Mouse (Mus musculus) testis, adult 2 months (tissue): Measurements from ENCODE around the gene Yap1. TPM values are rescaled to one million over a fixed set of nuclear protein-coding genes. Genes with fewer than 3 reads are reported as not detected.

Experiments
- H3K27ac ChIP-seq: fragments of 200-500 bp; 2 replicates; pipeline ENCODE4 v1.5.1; 2012; ENCODE audit warnings: low read depth, low read length; ENCODE audit not compliant: control insufficient read depth, insufficient read depth
- H3K27me3 ChIP-seq: fragments of 200-500 bp; 2 replicates; pipeline ENCODE4 v1.6.1; 2012; ENCODE audit warnings: mild to moderate bottlenecking, low read length, moderate library complexity; ENCODE audit not compliant: control insufficient read depth, insufficient read depth
- H3K36me3 ChIP-seq: fragments of 200-500 bp; 2 replicates; pipeline ENCODE4 v1.6.1; 2012; ENCODE audit warnings: mild to moderate bottlenecking, low read length; ENCODE audit not compliant: control insufficient read depth, insufficient read depth
- H3K4me1 ChIP-seq: fragments of 200-500 bp; 2 replicates; pipeline ENCODE4 v1.6.1; 2012; ENCODE audit warnings: low read length; ENCODE audit not compliant: control insufficient read depth, insufficient read depth
- H3K4me3 ChIP-seq: fragments of 200-500 bp; 2 replicates; pipeline ENCODE4 v1.5.1; 2012; ENCODE audit warnings: low read depth, mild to moderate bottlenecking, low read length, moderate library complexity, mixed read lengths; ENCODE audit not compliant: control insufficient read depth
- CTCF ChIP-seq: fragments of 200-500 bp; IDR thresholded peaks from 2 replicates; pipeline ENCODE4 v1.5.1; 2012; ENCODE audit warnings: low read depth, mild to moderate bottlenecking, inconsistent platforms, low read length, moderate library complexity; ENCODE audit not compliant: control insufficient read depth, insufficient read depth, insufficient replicate concordance
- POLR2A ChIP-seq: fragments of 200-500 bp; IDR thresholded peaks from 2 replicates; pipeline ENCODE4 v1.6.1; 2012; ENCODE audit warnings: low read depth, mild to moderate bottlenecking, inconsistent platforms, low read length, moderate library complexity; ENCODE audit not compliant: control insufficient read depth
- polyA plus RNA-seq: library from polyadenylated mRNA; depleted of rRNA; stranded (reverse); fragments of >200 nt; gene quantifications from 2 replicates; pipeline ENCODE4 v1.2.3, GENCODE M21; 2012

Yap1 gene
- polyA plus RNA-seq, 1 experiment, result 35.1 TPM

- H3K4me1 ChIP-seq, result peaks cover 4% of the 10 kb centered on the region; the same call in 1 of the 2 replicates
- H3K4me3 ChIP-seq, result no peak overlapping the region
- no peaks in the 10 kb centered on the region for H3K36me3 ChIP-seq
- no peak overlapping the region for H3K27ac ChIP-seq
- TF ChIP-seq CTCF, result no peak
- no peak for TF ChIP-seq POLR2A
- no peaks in the 10 kb centered on the region for H3K27me3 ChIP-seq
Observed at GRCm38 (mm10) chr9:7914925-7915324, 89.5 kb downstream of the Yap1 start.

GRCm38 (mm10) chr9:7914487-7914886 is 89.9 kb downstream of the Yap1 start:
- H3K36me3 ChIP-seq, result no peaks in the 10 kb centered on the region
- no peak for TF ChIP-seq CTCF
- no peak for TF ChIP-seq POLR2A
- H3K27me3 ChIP-seq, result no peaks in the 10 kb centered on the region
- H3K4me3 ChIP-seq, result no peak overlapping the region
- H3K27ac ChIP-seq, result no peak overlapping the region
- H3K4me1 ChIP-seq, result peaks cover 4% of the 10 kb centered on the region; the same call in 1 of the 2 replicates

GRCm38 (mm10) chr9:7913953-7914352 is 90.4 kb downstream of the Yap1 start:
- Histone ChIP-seq H3K27ac (no peak overlapping the region), H3K36me3 (no peaks in the 10 kb centered on the region), H3K4me3 (no peak overlapping the region), H3K27me3 (no peaks in the 10 kb centered on the region), H3K4me1 (peaks cover 4% of the 10 kb centered on the region; the same call in 1 of the 2 replicates)
- TF ChIP-seq CTCF (no peak), POLR2A (no peak)

GRCm38 (mm10) chr9:7907351-7907985 is 96.9 kb downstream of the Yap1 start:
- Histone ChIP-seq H3K4me1 (no peaks in the 10 kb centered on the region), H3K36me3 (no peaks in the 10 kb centered on the region), H3K4me3 (no peak overlapping the region), H3K27ac (no peak overlapping the region), H3K27me3 (no peaks in the 10 kb centered on the region)
- TF ChIP-seq POLR2A (no peak), CTCF (no peak)

GRCm38 (mm10) chr9:7906564-7906963 is 97.8 kb downstream of the Yap1 start:
- Histone ChIP-seq H3K27ac (no peak overlapping the region), H3K36me3 (no peaks in the 10 kb centered on the region), H3K27me3 (no peaks in the 10 kb centered on the region), H3K4me3 (no peak overlapping the region), H3K4me1 (no peaks in the 10 kb centered on the region)
- TF ChIP-seq CTCF (no peak), POLR2A (no peak)

GRCm38 (mm10) chr9:7903825-7904224 is 100.6 kb downstream of the Yap1 start:
- Histone ChIP-seq H3K27me3 (no peaks in the 10 kb centered on the region), H3K4me3 (no peak overlapping the region), H3K4me1 (no peaks in the 10 kb centered on the region), H3K36me3 (no peaks in the 10 kb centered on the region), H3K27ac (no peak overlapping the region)
- TF ChIP-seq CTCF (no peak), POLR2A (no peak)

GRCm38 (mm10) chr9:7903262-7903661 is 101.1 kb downstream of the Yap1 start:
- Histone ChIP-seq H3K4me1 (no peaks in the 10 kb centered on the region), H3K4me3 (no peak overlapping the region), H3K36me3 (no peaks in the 10 kb centered on the region), H3K27ac (no peak overlapping the region), H3K27me3 (no peaks in the 10 kb centered on the region)
- TF ChIP-seq CTCF (no peak), POLR2A (no peak)

GRCm38 (mm10) chr9:7902311-7902710 is 102.1 kb downstream of the Yap1 start:
- H3K4me1 ChIP-seq, result no peaks in the 10 kb centered on the region
- TF ChIP-seq POLR2A (no peak), CTCF (no peak)
- no peaks in the 10 kb centered on the region for H3K36me3 ChIP-seq
- no peak overlapping the region for H3K4me3 ChIP-seq
- no peaks in the 10 kb centered on the region for H3K27me3 ChIP-seq
- no peak overlapping the region for H3K27ac ChIP-seq
